Mouse (Mus musculus) layer of hippocampus, adult 11-12 months (tissue): ENCODE results near the gene Gm42417.

Experiments used
- DNase-seq: peaks from one replicate; pipeline ENCODE4 v3.0.0; 2022; ENCODE audit warnings: low spot score

Gene Gm42417

DNA sequence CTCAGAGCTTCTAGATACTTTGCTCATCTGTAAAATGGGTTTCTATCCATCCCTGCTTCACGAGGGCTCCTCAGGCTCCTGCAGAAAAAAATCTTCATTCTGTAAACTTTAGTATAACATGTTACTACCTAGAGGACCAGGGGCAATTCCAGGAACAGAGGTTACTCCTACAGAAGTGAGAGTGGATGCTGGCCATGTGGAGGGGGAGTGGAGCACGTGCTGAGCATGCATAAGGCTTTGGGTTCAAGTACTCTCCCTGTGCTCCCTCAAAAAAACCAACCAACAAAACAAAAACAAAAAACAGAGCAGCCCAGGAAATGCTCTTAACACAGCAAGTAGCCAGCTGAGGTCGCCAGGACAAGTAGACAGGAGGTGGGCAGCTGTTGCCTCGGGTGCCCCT lies 24.4 kb upstream of the Gm42417 start:
- no peak for DNase-seq

DNA sequence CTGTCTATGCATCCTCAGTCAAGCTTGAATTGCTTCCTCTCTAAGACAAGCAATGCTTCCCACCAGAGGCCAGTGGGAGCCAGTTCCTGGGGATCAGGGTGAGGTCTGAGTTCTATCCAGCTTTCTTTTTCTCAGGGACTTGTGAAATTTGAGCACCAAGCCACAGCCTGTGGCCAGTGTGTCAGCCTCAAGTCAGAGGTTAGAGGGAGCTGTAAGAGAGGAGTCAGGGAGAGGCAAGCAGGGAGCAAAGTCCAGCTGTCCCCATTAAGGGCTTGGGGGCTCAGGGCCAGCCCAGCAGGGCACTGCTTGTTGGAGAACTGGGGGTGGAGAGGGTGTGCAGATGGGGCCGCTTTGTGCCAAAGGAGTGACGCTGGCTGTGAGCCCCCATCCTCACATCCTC lies 24.0 kb upstream of the Gm42417 start:
- no peak for DNase-seq

DNA sequence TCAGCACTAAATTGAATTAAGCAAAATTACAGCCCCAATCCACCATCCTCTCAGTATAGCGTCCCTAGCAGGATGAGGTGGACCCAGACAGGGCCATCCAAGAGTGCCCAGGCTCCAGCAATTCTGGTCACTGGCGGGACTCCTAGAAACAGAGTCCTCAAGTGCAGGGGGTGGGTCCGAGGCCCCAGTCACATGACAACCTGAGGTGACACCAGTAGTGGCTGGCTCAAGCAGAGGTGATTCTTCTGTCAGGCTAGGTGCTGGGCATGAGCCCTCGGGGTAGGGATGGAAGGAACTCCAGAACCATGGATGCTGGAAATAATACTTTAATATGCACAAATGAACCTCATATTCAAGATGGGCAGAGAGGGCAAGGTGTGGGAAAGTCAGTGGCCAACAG lies 23.2 kb upstream of the Gm42417 start:
- DNase-seq: no peak

DNA sequence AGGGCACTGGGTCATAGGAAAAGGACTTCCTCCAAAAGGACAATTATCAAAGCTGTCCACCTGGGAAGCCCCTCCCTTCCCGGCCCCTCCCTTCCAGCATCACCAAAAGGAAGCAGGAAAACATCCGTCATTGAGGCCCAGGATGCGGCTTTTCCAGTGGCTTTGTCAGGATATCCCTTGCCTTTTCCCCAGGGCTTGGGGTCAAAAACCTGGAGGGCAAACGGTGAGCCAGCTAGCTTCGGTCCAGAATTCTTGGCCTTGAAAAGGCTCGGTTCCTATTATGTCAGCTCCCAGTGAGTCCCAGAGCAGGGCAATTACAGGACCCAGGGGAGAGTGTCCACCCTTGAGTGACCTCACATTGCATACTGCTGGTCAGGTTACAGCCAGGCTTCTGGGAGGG lies 21.7 kb upstream of the Gm42417 start:
- no peak for DNase-seq

DNA sequence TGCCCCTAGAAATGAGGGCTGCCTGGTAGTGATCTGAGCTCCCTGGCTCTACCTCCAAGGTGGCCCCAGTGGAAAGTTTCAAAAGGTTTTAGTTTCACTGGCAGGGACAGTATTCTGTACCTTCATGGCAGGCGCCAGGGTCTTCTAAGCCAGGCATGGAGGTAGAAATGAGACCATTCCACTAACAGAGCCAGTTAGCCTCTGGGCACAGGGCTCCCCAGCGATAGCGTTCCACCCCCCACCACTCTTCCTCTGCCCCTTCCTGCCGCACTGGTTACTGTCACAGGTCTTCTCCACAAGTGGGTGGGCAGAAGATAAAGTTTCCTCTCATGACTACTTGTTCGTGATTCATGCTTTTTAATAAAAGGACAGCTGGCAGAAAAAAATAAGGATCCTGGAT lies 20.7 kb upstream of the Gm42417 start:
- no peak for DNase-seq

DNA sequence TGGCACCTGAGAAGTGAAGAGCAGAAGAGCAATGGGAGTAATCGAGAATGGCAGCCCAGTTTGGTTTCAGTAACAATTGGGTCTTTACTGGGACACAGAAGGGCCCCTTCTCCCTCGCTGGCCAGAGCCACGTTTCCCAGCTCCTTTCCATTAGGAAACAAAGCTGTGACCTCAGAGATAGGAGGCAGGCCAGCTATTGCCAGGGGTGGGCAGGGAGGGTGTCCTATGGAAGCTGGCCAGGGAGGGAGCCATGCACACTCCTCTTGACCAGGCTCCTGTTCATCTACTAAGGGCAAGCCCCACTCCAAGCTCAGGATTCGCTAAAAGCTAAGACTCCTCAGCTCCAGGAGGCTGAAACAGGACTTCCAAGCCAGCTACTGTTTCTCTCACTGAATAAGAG lies 20.0 kb upstream of the Gm42417 start:
- no peak for DNase-seq

DNA sequence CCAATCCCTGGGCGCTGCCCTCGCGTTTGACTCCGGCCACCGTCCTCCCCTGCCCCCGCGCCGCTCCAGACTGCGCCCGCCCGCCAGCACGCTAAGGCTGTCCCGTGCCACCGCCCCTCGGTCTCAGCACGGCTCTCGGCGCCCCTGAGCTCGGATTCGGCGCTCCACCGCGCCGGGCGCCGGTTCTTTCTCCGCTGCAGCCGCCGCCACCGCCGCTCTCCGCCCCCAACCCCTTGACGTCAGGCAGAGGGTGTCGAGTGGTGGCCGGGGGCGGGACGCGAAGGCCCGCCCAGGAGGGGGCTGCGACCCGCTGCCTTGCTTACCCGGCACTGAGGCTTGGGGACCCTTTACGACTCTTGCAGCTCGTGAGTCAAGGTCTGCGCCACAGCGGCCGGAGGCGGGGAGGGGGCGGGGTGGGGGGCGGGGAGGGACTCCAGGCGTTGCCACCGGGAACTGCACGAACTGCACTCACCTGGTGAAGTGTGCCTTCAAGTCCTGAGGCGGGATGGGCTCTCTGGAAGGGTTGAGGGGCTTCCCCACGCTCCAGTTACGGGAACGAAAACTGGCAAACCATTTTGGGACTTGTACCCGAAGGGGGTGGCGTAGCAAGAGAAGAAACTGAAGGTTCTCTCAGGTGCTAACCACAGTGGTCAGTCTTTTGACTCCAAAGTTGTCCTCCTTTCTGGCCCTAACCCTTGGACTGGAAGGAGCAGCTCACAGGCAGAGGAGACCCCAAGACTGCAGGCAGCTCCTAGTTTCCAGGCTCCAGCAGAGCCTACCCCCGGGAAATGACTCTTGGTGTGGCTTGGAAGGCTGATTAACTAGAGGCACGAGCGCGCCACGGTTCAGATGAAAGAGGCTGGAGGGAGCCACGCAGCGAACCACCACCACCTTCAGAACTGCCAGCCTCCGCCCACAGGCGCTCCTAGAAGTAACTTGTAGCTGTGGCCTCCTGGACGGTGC lies 19.1 kb upstream of the Gm42417 start, which contains the start of gene Sema4c:
Gene Sema4c, minus strand, starts transcription at position 319 of the 963 bp plus-strand sequence.
- DNase-seq: peak; percentile 74

DNA sequence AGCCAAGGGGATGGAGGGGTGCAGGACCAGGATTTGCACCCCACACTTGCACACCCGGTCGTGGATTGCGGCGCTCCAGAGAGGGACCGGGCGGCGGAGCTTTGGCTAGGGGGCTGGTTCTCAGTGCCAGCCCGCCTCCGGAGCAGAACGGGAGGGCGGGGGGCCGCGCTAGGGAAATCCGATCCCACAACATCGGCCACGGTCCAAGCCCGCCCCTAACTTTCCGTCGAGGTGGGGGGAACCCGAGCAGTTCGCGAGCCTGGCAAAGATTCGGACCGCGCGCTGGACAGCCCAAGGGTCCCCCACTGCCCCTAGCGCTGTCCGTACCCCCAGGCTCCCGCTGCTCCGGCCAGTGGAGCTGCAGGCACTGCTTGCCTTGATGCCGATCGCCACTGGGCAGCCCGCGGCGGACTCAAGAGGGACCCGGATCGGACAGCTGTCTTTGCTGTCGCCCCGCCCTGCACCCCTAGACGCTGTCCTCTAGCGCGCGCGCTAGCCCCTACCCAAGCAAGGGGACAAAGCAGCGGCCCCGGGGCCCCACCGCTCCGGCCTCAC lies 18.3 kb upstream of the Gm42417 start:
- DNase-seq: peak; percentile 71

DNA sequence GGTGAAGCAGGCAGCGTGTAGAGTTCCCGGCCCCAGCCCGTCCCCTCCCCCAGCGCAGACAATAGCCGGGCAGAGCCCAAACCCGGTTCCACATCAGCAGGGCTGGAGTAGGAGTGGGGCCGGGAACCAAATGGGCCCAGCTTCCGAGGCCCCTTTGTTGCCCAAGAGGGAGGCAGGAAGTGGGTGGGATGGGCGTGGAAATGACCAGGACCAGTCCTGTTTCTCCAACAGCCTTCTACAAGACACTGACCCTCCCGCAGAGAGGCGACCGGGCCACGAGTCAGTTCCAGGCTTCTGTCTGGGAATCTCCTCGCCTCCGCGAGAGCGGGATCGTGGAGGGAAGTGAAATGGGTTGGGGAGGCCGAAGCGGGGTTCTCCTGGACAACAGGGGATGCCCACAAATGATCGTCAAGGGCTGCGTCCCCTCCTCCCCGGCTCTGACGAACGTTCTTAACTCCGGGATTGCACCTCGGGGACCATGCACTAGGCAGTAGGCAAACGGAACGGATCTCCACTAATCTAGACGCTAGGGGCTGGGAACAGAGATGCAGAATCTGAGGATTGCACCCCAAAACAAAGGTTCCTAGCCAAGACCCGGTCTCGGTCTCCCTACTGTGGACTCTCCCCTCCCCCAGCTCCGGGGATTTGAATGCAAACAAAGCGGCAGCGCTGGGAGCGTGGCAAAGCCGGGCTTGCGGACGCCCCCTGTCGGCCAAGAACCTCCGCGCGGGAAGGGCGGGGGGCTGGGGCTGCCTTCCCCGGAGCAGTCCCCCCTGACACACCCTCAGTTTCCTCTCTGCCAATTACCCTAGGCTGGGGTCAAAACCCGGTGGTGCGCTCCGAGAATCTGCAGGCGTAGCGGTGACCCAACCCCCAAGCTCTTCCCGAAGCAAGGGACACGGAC lies 17.6 kb upstream of the Gm42417 start:
- peak; percentile 93 for DNase-seq

DNA sequence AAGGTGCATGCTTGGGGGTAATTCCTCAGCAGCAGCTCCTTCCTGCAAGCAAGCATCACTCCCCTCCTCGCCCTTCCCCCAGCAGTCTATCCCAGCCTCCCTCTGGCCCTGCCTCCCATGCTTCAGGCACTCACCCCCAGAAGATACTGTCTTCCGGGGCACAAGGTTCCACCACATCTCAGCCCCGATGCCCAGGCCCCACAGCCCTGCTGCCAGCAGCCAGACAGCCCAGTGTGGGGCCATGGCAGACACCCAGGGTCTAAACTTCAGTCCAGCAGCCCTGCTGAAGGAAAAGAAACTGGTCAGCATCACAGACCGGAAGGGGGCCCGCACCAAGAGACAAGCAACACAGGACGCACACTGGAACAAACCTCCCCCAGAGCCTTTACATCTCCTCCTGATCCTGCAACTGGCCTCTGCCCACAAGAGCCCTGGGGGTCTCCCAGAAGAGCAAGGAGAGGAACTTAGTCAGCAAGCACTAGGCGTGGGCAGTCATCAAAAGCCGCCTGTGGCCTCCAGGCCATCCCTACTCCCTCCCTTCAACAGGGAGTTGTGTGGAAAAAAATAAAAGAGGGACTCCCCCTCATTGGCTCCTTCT lies 16.7 kb upstream of the Gm42417 start:
- DNase-seq: no peak

DNA sequence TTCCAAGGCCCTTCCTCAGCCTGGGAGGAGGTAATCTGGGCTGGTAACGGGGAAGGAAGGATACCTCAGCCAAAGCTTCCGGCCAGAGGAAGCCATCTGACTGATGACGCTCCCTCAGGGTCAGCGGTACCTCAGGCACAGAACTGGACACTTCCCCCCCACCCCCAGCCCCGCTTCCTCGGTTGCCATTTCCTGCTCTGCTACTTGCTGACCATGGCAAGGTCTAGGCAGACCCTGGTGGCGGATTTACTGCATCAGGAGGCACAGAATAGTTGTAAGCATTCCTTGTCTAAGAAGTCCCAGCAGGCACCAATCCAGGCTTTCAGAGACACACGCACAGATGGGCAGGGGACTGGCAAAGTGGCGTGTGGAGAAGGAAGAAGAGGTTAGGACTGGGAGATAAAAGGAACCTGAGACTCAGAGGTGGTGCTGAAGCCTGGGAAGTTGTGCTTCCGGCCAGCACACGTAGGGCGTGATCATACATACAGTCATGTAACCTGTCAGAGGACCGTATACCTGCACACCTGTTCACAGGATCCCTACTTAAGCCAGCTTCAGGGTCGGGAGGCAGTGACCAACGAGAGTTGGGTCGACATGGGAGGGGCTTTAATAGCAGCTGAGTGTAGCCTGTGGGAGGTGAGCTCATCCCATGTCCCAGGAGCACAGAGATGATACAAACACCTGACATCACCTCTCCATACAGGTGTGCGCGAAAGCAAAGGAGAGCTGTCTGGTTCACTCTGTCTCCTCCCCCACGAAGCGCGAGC lies 15.6 kb upstream of the Gm42417 start:
- DNase-seq: no peak

DNA sequence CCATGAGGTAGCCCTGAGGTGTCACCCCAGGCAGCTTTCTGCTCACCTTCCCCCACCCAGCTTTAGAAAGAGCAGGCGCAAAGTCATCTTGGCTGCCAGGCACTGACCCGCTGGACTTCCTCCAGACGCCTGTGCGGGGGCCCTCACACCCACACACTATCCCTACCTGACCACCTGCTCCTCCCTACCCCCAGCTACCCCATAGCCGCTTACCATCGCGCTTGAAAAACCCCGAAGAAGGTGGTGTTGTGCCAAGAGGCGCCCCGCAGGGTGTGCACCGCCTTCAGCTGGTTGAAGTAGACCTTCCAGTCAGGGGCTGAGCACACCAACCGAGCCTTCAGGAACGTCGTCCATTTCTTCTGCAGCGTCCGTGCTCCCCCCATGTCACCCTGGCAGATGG lies 13.3 kb upstream of the Gm42417 start:
- DNase-seq: no peak

DNA sequence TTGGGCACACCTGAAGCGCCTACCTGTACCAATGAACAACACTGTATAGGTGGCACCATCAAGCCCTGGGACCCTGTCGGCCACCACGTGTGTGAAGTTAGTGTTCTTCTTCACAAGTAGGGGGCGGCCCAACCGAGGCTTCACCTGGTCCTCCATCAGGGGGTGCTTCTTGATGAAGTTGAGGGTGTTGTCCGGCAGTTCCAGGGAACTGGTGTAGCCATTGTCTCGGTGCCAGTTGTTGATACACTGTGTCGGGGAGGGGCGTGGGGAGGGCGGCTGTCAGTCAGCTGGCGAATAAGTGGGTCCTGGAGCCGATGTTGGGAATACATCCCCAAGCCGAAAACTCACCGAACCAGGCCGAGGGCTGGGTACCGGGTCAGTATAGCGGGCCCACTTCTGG lies 12.7 kb upstream of the Gm42417 start:
- no peak for DNase-seq

DNA sequence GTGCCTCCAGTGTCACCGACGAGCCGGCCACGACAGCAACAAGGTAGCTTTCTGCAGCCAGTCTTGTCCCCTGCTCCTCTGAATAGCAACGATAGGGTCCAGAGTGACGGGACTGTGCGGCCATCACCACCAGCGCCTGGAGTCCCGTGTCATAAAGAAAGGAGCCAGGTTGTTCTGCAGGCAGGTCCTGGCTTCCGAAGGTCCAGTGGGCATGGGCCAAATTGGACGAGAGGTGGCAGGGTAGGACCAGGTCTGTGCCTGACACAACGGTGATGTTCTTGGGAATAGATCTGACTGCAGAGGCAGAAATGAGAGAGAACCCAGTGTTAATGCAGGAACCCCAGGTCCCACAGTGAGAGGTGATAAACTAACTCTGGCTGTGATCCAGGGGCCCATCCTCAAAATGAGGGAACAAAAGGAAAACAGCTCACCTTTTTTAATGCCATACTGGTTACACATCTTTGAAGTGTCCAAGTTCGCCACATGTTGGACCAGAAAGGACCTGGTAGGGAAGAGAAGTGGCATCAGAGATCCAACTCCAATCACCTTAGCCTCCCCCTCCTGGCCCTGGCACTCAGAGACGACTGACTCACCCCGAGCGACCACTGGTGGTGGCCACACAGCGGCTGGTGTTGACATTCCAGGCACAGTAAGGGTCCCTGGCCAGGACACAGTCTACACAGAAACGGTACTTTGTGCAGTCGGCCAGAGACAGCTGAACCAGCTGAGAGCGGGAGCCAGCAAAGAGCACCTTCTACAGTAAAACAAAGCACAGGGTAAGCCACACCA lies 11.0 kb upstream of the Gm42417 start:
- DNase-seq: no peak

DNA sequence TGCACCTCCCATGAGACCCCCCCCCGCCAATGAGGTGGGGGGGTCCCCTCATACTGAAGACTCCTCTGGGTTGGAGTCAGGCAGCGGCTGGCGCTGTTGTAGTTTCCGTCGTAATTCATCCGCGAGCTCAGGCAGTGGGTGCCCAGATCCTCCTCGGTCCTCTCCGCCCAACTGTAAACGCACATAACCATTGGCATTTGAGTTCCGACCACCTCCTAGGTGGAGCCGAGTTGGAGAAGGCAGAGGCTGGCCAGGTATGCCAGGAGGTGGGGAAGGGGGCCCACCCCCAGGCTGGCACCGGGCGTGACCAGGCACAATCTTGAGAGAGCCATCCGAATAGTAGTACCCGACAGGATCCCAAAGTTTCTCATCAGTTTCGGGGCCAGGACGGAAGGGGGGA lies 10.3 kb upstream of the Gm42417 start:
- no peak for DNase-seq

DNA sequence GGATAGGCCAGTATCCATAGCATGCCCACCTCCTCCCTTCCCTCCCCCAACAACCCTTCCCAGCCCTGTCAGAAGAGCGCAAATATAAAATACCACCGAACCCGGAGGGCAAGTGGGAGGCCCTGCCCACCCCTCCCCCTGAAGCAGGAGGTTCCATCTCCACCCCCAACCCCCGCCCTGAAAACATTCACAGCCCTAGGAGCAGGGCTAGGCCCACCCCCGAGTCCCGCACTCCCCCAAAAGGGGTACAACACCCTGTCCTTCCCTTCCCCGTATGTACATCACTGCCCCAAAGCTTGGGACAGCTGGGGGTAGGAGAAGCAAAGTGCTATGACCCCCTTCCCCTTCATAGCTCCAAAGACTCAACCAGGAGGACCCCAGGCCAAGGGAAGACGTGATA lies 9.5 kb upstream of the Gm42417 start:
- no peak for DNase-seq

DNA sequence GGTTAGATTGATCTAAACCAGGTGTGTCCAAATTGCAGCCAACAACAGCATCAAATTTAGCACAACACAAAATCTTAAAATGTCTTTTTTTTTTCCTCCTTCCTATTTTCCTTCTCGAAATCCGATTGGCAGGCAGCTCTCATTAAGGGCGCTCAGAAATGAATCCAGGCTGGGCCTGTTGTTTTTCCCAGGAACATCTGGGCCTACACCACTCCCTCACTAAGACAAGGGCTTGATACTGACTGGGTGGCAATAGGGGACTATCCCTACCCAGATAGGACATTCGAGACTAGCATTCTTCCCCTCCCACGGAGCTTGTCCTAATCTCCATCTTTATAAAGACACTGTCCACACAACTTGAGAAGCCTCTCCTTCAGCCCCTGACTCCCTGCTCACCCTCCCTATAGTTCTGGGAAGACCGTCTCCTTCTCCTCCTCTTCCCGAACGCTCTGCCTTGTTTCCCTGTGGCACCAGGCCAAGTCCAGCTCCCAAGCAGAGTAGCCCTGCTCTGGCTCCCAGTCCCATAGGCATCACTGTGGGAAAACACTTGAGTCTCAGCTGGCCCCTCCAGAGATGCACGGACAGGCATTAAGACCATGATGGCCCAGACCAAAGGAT lies 8.9 kb upstream of the Gm42417 start:
- no peak for DNase-seq

DNA sequence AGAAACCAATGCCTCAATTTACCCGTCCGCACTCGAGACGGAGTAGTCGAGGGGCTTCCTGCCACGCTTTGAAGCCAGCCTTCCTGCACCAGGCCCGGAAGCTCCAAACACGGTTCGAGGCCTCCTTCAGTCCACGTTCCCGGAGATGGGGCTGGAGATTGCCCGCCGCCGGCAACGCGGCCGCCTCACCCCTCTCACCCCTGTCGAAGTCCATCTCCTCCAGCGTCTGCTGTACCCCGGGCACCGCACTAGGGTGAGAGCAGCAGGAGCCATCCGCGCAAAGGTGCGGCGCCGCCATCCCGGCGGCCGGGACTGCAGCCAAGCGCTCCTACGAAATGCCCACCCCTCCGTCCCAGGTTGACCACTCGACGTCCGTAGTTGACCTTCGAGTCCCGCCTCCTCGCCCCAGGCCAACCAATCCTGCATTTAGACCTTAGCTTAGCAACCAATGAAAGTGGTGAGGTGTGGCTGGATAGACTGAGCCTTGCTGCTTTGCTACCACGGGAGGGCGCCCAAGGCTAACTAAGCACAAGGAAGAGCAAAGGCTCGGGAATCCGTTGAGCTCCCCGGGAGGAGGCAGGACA lies 7.8 kb upstream of the Gm42417 start, which contains the start of gene Ankrd39:
Gene Ankrd39, minus strand, starts transcription at position 558 of the 584 bp plus-strand sequence.
- peak; percentile 98 for DNase-seq

DNA sequence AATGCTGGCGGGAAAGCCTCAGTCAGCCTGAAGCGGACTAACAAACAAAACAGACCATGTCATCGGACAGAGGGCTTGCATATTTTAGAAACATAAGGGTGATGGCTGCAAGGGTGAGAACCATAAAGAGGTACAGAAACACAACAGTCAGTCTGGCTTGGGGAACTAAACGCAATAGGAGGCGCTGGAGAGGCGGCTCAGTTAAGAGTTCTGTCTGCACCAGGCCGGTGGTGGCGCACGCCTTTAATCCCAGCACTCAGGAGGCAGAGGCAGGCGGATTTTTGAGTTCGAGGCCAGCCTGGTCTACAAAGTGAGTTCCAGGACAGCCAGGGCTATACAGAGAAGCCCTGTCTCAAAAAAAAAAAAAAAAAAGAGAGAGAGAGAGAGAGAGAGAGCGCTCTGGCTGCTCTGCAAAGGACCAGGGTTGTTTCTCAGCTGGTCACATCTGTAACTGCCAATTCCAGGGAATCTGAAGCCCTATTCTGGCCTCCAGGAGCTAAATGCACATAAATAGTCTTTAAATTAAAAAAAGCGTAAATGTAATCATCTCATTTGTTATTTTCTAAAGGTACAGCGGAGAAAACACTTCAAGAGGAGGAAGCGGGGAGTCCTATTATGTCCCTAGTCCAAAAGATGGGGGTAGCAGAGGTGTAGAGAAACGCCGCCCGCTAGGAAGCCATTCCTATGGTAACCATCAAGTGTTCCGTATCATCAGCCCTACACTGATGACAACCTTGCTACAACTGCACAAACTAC lies 6.8 kb upstream of the Gm42417 start:
- no peak for DNase-seq
